Mouse (Mus musculus) heart, embryonic 13.5 days (tissue): ENCODE measurements around the gene Ccnt1. TPM values are rescaled to one million over a fixed set of nuclear protein-coding genes. Genes with fewer than 3 reads are reported as not detected.
A peak's percentile ranks its signal among the peaks of the same experiment; 100 is the strongest.
"Not testable (repeated sequence)": the region's sequence is repeated elsewhere in the genome, so short reads cannot be mapped to it uniquely, and the experiment has no call there.

Source experiments
- ATAC-seq: fragments of 200-750 bp; cut with Nextera tagmentation; 2 replicates; pipeline ENCODE4 v1.8.0; 2017; ENCODE audit warnings: moderate TSS enrichment; ENCODE audit not compliant: insufficient number of reproducible peaks, low FRiP score, low TSS enrichment; ENCODE audit errors: extremely low read depth
- H3K27ac ChIP-seq: fragments of 300-500 bp; sonication (generic); replicated peaks from 2 replicates; pipeline ENCODE4 v1.5.1; 2015; ENCODE audit warnings: moderate library complexity, mild to moderate bottlenecking, inconsistent platforms
- H3K27me3 ChIP-seq: fragments of 300-500 bp; sonication (generic); replicated peaks from 2 replicates; pipeline ENCODE4 v1.6.1; 2015; ENCODE audit warnings: mild to moderate bottlenecking, inconsistent platforms
- H3K36me3 ChIP-seq: fragments of 300-500 bp; sonication (generic); 2 replicates; pipeline ENCODE4 v1.6.1; 2015; ENCODE audit warnings: mild to moderate bottlenecking, inconsistent platforms
- H3K4me1 ChIP-seq: fragments of 300-500 bp; sonication (generic); 2 replicates; pipeline ENCODE4 v1.6.1; 2015; ENCODE audit warnings: inconsistent platforms
- H3K4me2 ChIP-seq: fragments of 300-500 bp; sonication (generic); 2 replicates; pipeline ENCODE4 v1.6.1; 2015; ENCODE audit warnings: inconsistent platforms, mild to moderate bottlenecking, moderate library complexity
- H3K4me3 ChIP-seq: fragments of 300-500 bp; sonication (generic); 2 replicates; pipeline ENCODE4 v1.5.1; 2015; ENCODE audit warnings: moderate library complexity, mild to moderate bottlenecking, inconsistent platforms
- H3K9ac ChIP-seq: fragments of 300-500 bp; sonication (generic); 2 replicates; pipeline ENCODE4 v1.6.1; 2015; ENCODE audit warnings: inconsistent platforms, mild to moderate bottlenecking, moderate library complexity
- H3K9me3 ChIP-seq: fragments of 300-500 bp; sonication (generic); 2 replicates; pipeline ENCODE4 v1.6.1; 2016; ENCODE audit warnings: inconsistent platforms
- WGBS: fragments of 180-500 bp; shearing (Covaris S2); methylation state at CpG from one replicate; pipeline ENCODE4 v1.1.7; 2015; ENCODE audit warnings: mixed read lengths; 5-methylcytosine and 5-hydroxymethylcytosine counted together
- polyA plus RNA-seq: library from polyadenylated mRNA; unstranded; fragments of >200 nt; fragmentation: Nextera tagmentation; extraction: Ambion mirVana; gene quantifications from 2 replicates; pipeline ENCODE4 v1.2.1, GENCODE M21; 2015

Gene Ccnt1
- polyA plus RNA-seq, 1 experiment from 2014 or later, result 35.8 TPM

- no peak for ATAC-seq
These were observed 24.3 kb upstream of the Ccnt1 start for GRCm38 (mm10) chr15:98595049-98595448.

GRCm38 (mm10) chr15:98594193-98594592 lies 23.5 kb upstream of the Ccnt1 start:
- Histone ChIP-seq H3K4me3 (no peak overlapping the region), H3K9me3 (no peaks in the 10 kb centered on the region), H3K27me3 (no peaks in the 10 kb centered on the region), H3K4me1 (no peaks in the 10 kb centered on the region; the same call in 1 of the 2 replicates), H3K36me3 (peaks cover 100% of the 10 kb centered on the region), H3K4me2 (no peak overlapping the region), H3K9ac (no peak overlapping the region), H3K27ac (no peak overlapping the region)
- WGBS, result 60% methylated on average over 19 of the region's 19 CpGs
- no peak for ATAC-seq

More at GRCm38 (mm10) chr15:98595049-98595448, 24.3 kb upstream of the Ccnt1 start:
- Histone ChIP-seq H3K27ac (no peak overlapping the region), H3K4me1 (peaks cover 6% of the 10 kb centered on the region), H3K27me3 (no peaks in the 10 kb centered on the region), H3K9ac (no peak overlapping the region), H3K4me3 (no peak overlapping the region), H3K9me3 (no peaks in the 10 kb centered on the region), H3K36me3 (peaks cover 100% of the 10 kb centered on the region), H3K4me2 (no peak overlapping the region)
- 86% methylated on average over 5 of the region's 5 CpGs for WGBS

- H3K36me3 ChIP-seq, result peaks cover 93% of the 10 kb centered on the region
- no peaks in the 10 kb centered on the region for H3K9me3 ChIP-seq
- no peak for ATAC-seq
- no peak overlapping the region for H3K9ac ChIP-seq
- H3K4me3 ChIP-seq, result no peak overlapping the region
- H3K4me1 ChIP-seq, result no peaks in the 10 kb centered on the region; the same call in 1 of the 2 replicates
- H3K4me2 ChIP-seq, result no peak overlapping the region
- H3K27me3 ChIP-seq, result no peaks in the 10 kb centered on the region
- H3K27ac ChIP-seq, result no peak overlapping the region
- 71% methylated on average over 4 of the region's 4 CpGs for WGBS
These were observed 20.7 kb upstream of the Ccnt1 start for GRCm38 (mm10) chr15:98591396-98591795.

- H3K4me3 ChIP-seq, result no peak overlapping the region
- no peak overlapping the region for H3K9ac ChIP-seq
- H3K9me3 ChIP-seq, result no peaks in the 10 kb centered on the region
- H3K27ac ChIP-seq, result no peak overlapping the region
- WGBS, result 55% methylated on average over 7 of the region's 7 CpGs
- H3K4me2 ChIP-seq, result no peak overlapping the region
- peaks cover 77% of the 10 kb centered on the region for H3K36me3 ChIP-seq
- peaks cover 14% of the 10 kb centered on the region for H3K4me1 ChIP-seq
- ATAC-seq, result no peak
- H3K27me3 ChIP-seq, result no peaks in the 10 kb centered on the region
These were observed 19.1 kb upstream of the Ccnt1 start for GRCm38 (mm10) chr15:98589640-98590336.

- Histone ChIP-seq H3K4me1 (peaks cover 21% of the 10 kb centered on the region), H3K9ac (no peak overlapping the region), H3K9me3 (no peaks in the 10 kb centered on the region), H3K36me3 (peaks cover 57% of the 10 kb centered on the region), H3K4me3 (no peak overlapping the region), H3K27me3 (no peaks in the 10 kb centered on the region), H3K4me2 (no peak overlapping the region), H3K27ac (no peak overlapping the region)
- ATAC-seq, result no peak
- WGBS, result 77% methylated on average over 11 of the region's 11 CpGs
These were observed 17.0 kb upstream of the Ccnt1 start for GRCm38 (mm10) chr15:98587751-98588150.

- 0 out of 2 replicates have a peak overlapping the region, but pooled peaks have one; percentile 59 for H3K27ac ChIP-seq
- ATAC-seq, result not testable (repeated sequence)
These were observed 15.4 kb upstream of the Ccnt1 start for GRCm38 (mm10) chr15:98586141-98586540.

GRCm38 (mm10) chr15:98585421-98585820 lies 14.7 kb upstream of the Ccnt1 start:
- Histone ChIP-seq H3K36me3 (peaks cover 33% of the 10 kb centered on the region), H3K4me1 (peaks cover 27% of the 10 kb centered on the region), H3K9ac (peak overlapping the region; percentile 59), H3K27me3 (no peaks in the 10 kb centered on the region), H3K9me3 (no peaks in the 10 kb centered on the region), H3K27ac (peak overlapping the region; percentile 59), H3K4me2 (no peak overlapping the region), H3K4me3 (no peak overlapping the region)
- no peak for ATAC-seq
- 29% methylated on average over 7 of the region's 7 CpGs for WGBS

More at GRCm38 (mm10) chr15:98586141-98586540, 15.4 kb upstream of the Ccnt1 start:
- H3K9me3 ChIP-seq, H3K4me3 ChIP-seq, H3K4me2 ChIP-seq, H3K27me3 ChIP-seq: not testable (repeated sequence)
- Histone ChIP-seq H3K36me3 (peaks cover 40% of the 10 kb centered on the region), H3K9ac (peak overlapping the region; percentile 59; the same call in 1 of the 2 replicates), H3K4me1 (peaks cover 27% of the 10 kb centered on the region)
- 55% methylated on average over 9 of the region's 9 CpGs for WGBS

GRCm38 (mm10) chr15:98582996-98583395 lies 12.3 kb upstream of the Ccnt1 start:
- Histone ChIP-seq H3K27ac (no peak overlapping the region), H3K4me1 (peaks cover 27% of the 10 kb centered on the region), H3K27me3 (0 out of 2 replicates have a peak, but pooled peaks cover 7% of the 10 kb centered on the region), H3K9me3 (no peaks in the 10 kb centered on the region), H3K9ac (peak overlapping the region; percentile 44; the same call in 1 of the 2 replicates), H3K36me3 (peaks cover 9% of the 10 kb centered on the region), H3K4me3 (no peak overlapping the region), H3K4me2 (no peak overlapping the region)
- ATAC-seq, result no peak
- WGBS, result 66% methylated on average over 8 of the region's 8 CpGs

GRCm38 (mm10) chr15:98582410-98582809 lies 11.7 kb upstream of the Ccnt1 start:
- peaks cover 27% of the 10 kb centered on the region for H3K4me1 ChIP-seq
- no peak for ATAC-seq
- WGBS, result 52% methylated on average over 8 of the region's 8 CpGs

GRCm38 (mm10) chr15:98579795-98580464 lies 9.2 kb upstream of the Ccnt1 start:
- WGBS, result 29% methylated on average over 4 of the region's 5 CpGs
- Histone ChIP-seq H3K9ac (no peak overlapping the region), H3K27me3 (peaks cover 7% of the 10 kb centered on the region; the same call in 1 of the 2 replicates), H3K4me1 (peaks cover 14% of the 10 kb centered on the region), H3K27ac (no peak overlapping the region), H3K4me3 (no peak overlapping the region), H3K36me3 (no peaks in the 10 kb centered on the region), H3K9me3 (no peaks in the 10 kb centered on the region), H3K4me2 (no peak overlapping the region)
- no peak for ATAC-seq

More at GRCm38 (mm10) chr15:98582410-98582809, 11.7 kb upstream of the Ccnt1 start:
- Histone ChIP-seq H3K27me3 (peaks cover 7% of the 10 kb centered on the region; the same call in 1 of the 2 replicates), H3K9me3 (no peaks in the 10 kb centered on the region), H3K27ac (no peak overlapping the region), H3K4me3 (no peak overlapping the region), H3K36me3 (peaks cover 3% of the 10 kb centered on the region; the same call in 1 of the 2 replicates), H3K4me2 (no peak overlapping the region), H3K9ac (peak overlapping the region; percentile 44; the same call in 1 of the 2 replicates)

GRCm38 (mm10) chr15:98579310-98579709 lies 8.6 kb upstream of the Ccnt1 start:
- Histone ChIP-seq H3K27ac (no peak overlapping the region), H3K36me3 (no peaks in the 10 kb centered on the region), H3K4me3 (no peak overlapping the region), H3K9me3 (no peaks in the 10 kb centered on the region), H3K27me3 (peaks cover 7% of the 10 kb centered on the region; the same call in 1 of the 2 replicates), H3K9ac (no peak overlapping the region), H3K4me1 (peaks cover 11% of the 10 kb centered on the region), H3K4me2 (no peak overlapping the region)
- 84% methylated on average over 2 of the region's 2 CpGs for WGBS
- no peak for ATAC-seq
